Mouse (Mus musculus) embryonic facial prominence, embryonic 10.5 days (tissue): ENCODE data around the gene Tanc2. TPM values are rescaled to one million over a fixed set of nuclear protein-coding genes. Genes with fewer than 3 reads are reported as not detected.

ENCODE experiments used
- DNase-seq: peaks from one replicate; pipeline ENCODE4 v3.0.0-alpha.2; 2017; ENCODE audit warnings: low spot score
- H3K27ac ChIP-seq: fragments of 300-500 bp; sonication (generic); replicated peaks from 2 replicates; pipeline ENCODE4 v1.5.1; 2016; ENCODE audit warnings: mild to moderate bottlenecking
- H3K27me3 ChIP-seq: fragments of 300-500 bp; sonication (generic); replicated peaks from 2 replicates; pipeline ENCODE4 v1.6.1; 2016; ENCODE audit warnings: low read depth, mild to moderate bottlenecking; ENCODE audit not compliant: poor library complexity, severe bottlenecking
- H3K36me3 ChIP-seq: fragments of 300-500 bp; sonication (generic); replicated peaks from 2 replicates; pipeline ENCODE4 v1.6.1; 2016; ENCODE audit warnings: mild to moderate bottlenecking, moderate library complexity
- H3K4me1 ChIP-seq: fragments of 300-500 bp; sonication (generic); 2 replicates; pipeline ENCODE4 v1.6.1; 2016
- H3K4me3 ChIP-seq: fragments of 300-500 bp; sonication (generic); 2 replicates; pipeline ENCODE4 v1.5.1; 2016; ENCODE audit warnings: mild to moderate bottlenecking, moderate library complexity
- H3K9me3 ChIP-seq: fragments of 300-500 bp; sonication (generic); 2 replicates; pipeline ENCODE4 v1.6.1; 2016; ENCODE audit warnings: mild to moderate bottlenecking
- WGBS: fragments of 180-500 bp; shearing (Covaris S2); methylation state at CpG from one replicate; pipeline ENCODE4 v1.1.7; 2016; 5-methylcytosine and 5-hydroxymethylcytosine counted together
- polyA plus RNA-seq: library from polyadenylated mRNA; unstranded; fragments of >200 nt; fragmentation: Nextera tagmentation; extraction: Ambion mirVana; gene quantifications from 2 replicates; pipeline ENCODE4 v1.2.1, GENCODE M21; 2016

Tanc2 gene
- polyA plus RNA-seq, 1 experiment from 2014 or later, result 10.0 TPM

- H3K4me1 ChIP-seq, result peaks cover 45% of the 10 kb centered on the region
- peaks cover 79% of the 10 kb centered on the region for H3K27me3 ChIP-seq
- H3K27ac ChIP-seq, result no peak overlapping the region
- no peaks in the 10 kb centered on the region for H3K9me3 ChIP-seq
- DNase-seq, result no peak
- H3K4me3 ChIP-seq, result no peak overlapping the region
- WGBS, result 65% methylated on average over 8 of the region's 8 CpGs
- no peaks in the 10 kb centered on the region for H3K36me3 ChIP-seq
Measured at GRCm38 (mm10) chr11:105941973-105942372, 352.2 kb downstream of the Tanc2 start.

- 5% methylated on average over 47 of the region's 47 CpGs for WGBS
- H3K27ac ChIP-seq, result peak overlapping the region; percentile 81
- peaks cover 78% of the 10 kb centered on the region for H3K27me3 ChIP-seq
Measured at GRCm38 (mm10) chr11:105943133-105944102, 353.6 kb downstream of the Tanc2 start.

GRCm38 (mm10) chr11:105944126-105944621, 354.4 kb downstream of the Tanc2 start:
- Histone ChIP-seq H3K9me3 (no peaks in the 10 kb centered on the region), H3K4me1 (peaks cover 53% of the 10 kb centered on the region), H3K27ac (peak overlapping the region; percentile 81), H3K36me3 (no peaks in the 10 kb centered on the region), H3K27me3 (peaks cover 74% of the 10 kb centered on the region), H3K4me3 (peak overlapping the region; percentile 79)
- WGBS, result under 1% methylated on average over 59 of the region's 59 CpGs
- peak; percentile 76 for DNase-seq

More at GRCm38 (mm10) chr11:105943133-105944102, 353.6 kb downstream of the Tanc2 start:
- peak; percentile 49 for DNase-seq
- H3K9me3 ChIP-seq, result no peaks in the 10 kb centered on the region
- H3K4me1 ChIP-seq, result peaks cover 55% of the 10 kb centered on the region
- peak overlapping the region; percentile 79 for H3K4me3 ChIP-seq
- H3K36me3 ChIP-seq, result no peaks in the 10 kb centered on the region

- H3K4me3 ChIP-seq, result peak overlapping the region; percentile 79
- H3K27me3 ChIP-seq, result peaks cover 69% of the 10 kb centered on the region
- no peaks in the 10 kb centered on the region for H3K9me3 ChIP-seq
- WGBS, result 80% methylated on average over 16 of the region's 16 CpGs
- H3K27ac ChIP-seq, result no peak overlapping the region
- H3K4me1 ChIP-seq, result peaks cover 54% of the 10 kb centered on the region
- H3K36me3 ChIP-seq, result no peaks in the 10 kb centered on the region
- no peak for DNase-seq
Measured at GRCm38 (mm10) chr11:105944770-105945672, 355.2 kb downstream of the Tanc2 start.

GRCm38 (mm10) chr11:105946694-105947154, 356.9 kb downstream of the Tanc2 start:
- Histone ChIP-seq H3K9me3 (no peaks in the 10 kb centered on the region), H3K4me1 (peaks cover 56% of the 10 kb centered on the region), H3K27me3 (peaks cover 52% of the 10 kb centered on the region), H3K4me3 (no peak overlapping the region), H3K27ac (peak overlapping the region; percentile 25; the same call in 1 of the 2 replicates), H3K36me3 (no peaks in the 10 kb centered on the region)
- DNase-seq, result peak; percentile 40
- 44% methylated on average over 11 of the region's 11 CpGs for WGBS

GRCm38 (mm10) chr11:105948255-105948654, 358.5 kb downstream of the Tanc2 start:
- DNase-seq, result no peak
- Histone ChIP-seq H3K4me1 (peaks cover 45% of the 10 kb centered on the region), H3K27me3 (peaks cover 36% of the 10 kb centered on the region), H3K4me3 (no peak overlapping the region), H3K36me3 (no peaks in the 10 kb centered on the region), H3K27ac (peak overlapping the region; percentile 19; the same call in 1 of the 2 replicates), H3K9me3 (no peaks in the 10 kb centered on the region)
- WGBS, result 82% methylated on average over 2 of the region's 2 CpGs

GRCm38 (mm10) chr11:105950519-105950918, 360.7 kb downstream of the Tanc2 start:
- Histone ChIP-seq H3K4me3 (no peak overlapping the region), H3K27ac (no peak overlapping the region), H3K9me3 (no peaks in the 10 kb centered on the region), H3K36me3 (no peaks in the 10 kb centered on the region), H3K27me3 (peaks cover 14% of the 10 kb centered on the region; the same call in 1 of the 2 replicates), H3K4me1 (peaks cover 28% of the 10 kb centered on the region)
- 71% methylated on average over 4 of the region's 4 CpGs for WGBS
- DNase-seq, result no peak

- H3K4me3 ChIP-seq, result no peak overlapping the region
- DNase-seq, result no peak
- 0 out of 2 replicates have a peak, but pooled peaks cover 3% of the 10 kb centered on the region for H3K27me3 ChIP-seq
- no peak overlapping the region for H3K27ac ChIP-seq
- H3K9me3 ChIP-seq, result no peaks in the 10 kb centered on the region
- H3K36me3 ChIP-seq, result no peaks in the 10 kb centered on the region
- 33% methylated on average over 3 of the region's 3 CpGs for WGBS
- peaks cover 28% of the 10 kb centered on the region for H3K4me1 ChIP-seq
Measured at GRCm38 (mm10) chr11:105951601-105952044, 361.8 kb downstream of the Tanc2 start.

GRCm38 (mm10) chr11:105952111-105952510, 362.3 kb downstream of the Tanc2 start:
- 87% methylated on average over 9 of the region's 9 CpGs for WGBS
- Histone ChIP-seq H3K27me3 (0 out of 2 replicates have a peak, but pooled peaks cover 3% of the 10 kb centered on the region), H3K36me3 (no peaks in the 10 kb centered on the region), H3K27ac (no peak overlapping the region), H3K9me3 (no peaks in the 10 kb centered on the region), H3K4me3 (no peak overlapping the region), H3K4me1 (peaks cover 26% of the 10 kb centered on the region)
- DNase-seq, result no peak

- H3K4me1 ChIP-seq, result peaks cover 24% of the 10 kb centered on the region
- 72% methylated on average over 12 of the region's 12 CpGs for WGBS
- no peaks in the 10 kb centered on the region for H3K9me3 ChIP-seq
- H3K36me3 ChIP-seq, result no peaks in the 10 kb centered on the region
- no peak within 1 kb of the TSS for H3K4me3 ChIP-seq
- 0 out of 2 replicates have a peak within 1 kb of the TSS, but pooled peaks have one; percentile 4 for H3K27ac ChIP-seq
- no peak for DNase-seq
- 0 out of 2 replicates have a peak, but pooled peaks cover 3% of the 10 kb centered on the region for H3K27me3 ChIP-seq
Measured at GRCm38 (mm10) chr11:105952911-105953386, 363.2 kb downstream of the Tanc2 start, which contains the start of gene Cyb561. Gene Cyb561 (minus strand): TSS chr11:105953336.

- Histone ChIP-seq H3K27me3 (0 out of 2 replicates have a peak, but pooled peaks cover under 1% of the 10 kb centered on the region), H3K4me1 (peaks cover 22% of the 10 kb centered on the region), H3K9me3 (no peaks in the 10 kb centered on the region), H3K36me3 (no peaks in the 10 kb centered on the region), H3K27ac (0 out of 2 replicates have a peak overlapping the region, but pooled peaks have one; percentile 4), H3K4me3 (no peak overlapping the region)
- DNase-seq, result no peak
- 80% methylated on average over 6 of the region's 6 CpGs for WGBS
Measured at GRCm38 (mm10) chr11:105953402-105953801, 363.6 kb downstream of the Tanc2 start.
